Mouse (Mus musculus): ENCODE measurements around the gene Eef1a1.

DNA sequence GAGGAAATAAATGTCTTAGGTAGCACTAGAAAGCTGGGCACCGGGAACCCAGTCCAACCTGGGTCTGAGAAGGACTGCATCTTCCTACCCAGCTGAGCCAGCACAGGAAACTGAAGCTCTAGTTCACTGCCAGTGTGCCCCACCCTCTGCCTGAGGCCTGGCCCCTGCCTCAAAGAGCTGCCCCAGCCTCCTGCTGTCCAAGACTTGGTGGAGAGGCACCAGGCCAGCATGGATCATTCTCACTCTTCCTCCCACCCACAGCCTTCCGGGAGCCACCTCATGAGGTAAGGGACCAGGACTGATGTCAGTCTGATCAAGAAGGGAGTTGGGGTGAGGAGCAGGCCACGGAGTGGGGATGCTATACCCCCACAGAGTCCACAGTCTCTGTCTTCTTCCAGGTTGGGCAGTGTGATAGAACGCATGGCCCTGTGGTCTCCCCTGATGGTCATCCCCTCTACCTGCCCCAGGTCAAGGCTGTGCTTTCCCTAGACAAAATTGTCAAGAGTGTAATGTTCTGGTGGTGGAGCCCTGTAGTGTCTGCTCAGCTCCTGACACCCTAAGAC, 60.0 kb downstream of the Eef1a1 start:
- TF ChIP-seq CTCF (IDR thresholded peaks at IDR 0.05; ENCODE audit: low read depth) (no peak), EP300 (IDR thresholded peaks at IDR 0.05; ENCODE audit: low read depth) (no peak)
